Mouse (Mus musculus): ENCODE measurements at regions not wholly inside any gene's neighbourhood (a gene's known extent, or its start where the extent isn't known, plus 50 kb on each side); places are given as distances from the start of the nearest gene placed in this dataset.
"Not testable (repeated sequence)": the region's sequence is repeated elsewhere in the genome, so short reads cannot be mapped to it uniquely, and the experiment has no call there.

DNA sequence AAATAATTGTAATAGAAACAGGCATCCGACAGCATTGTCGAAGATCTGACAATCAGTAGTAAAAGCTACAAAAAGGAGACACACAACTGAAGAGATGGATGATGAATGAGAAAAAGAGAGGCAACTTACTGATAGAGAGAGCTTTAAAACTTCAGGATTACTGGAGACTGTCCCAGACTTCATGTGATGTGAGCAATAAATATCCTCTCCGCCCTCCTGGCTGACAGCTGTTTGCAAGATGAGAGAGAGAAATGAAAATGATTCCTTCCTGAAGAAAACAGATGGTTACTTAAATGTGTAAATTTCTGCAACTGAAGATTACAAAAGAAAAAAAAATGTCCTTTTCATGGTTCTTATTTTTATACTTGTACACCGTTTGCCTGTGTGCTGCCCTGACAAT is 306.7 kb upstream of the Ncam2 start:
- H3K27me3 ChIP-seq (ENCODE audit: control insufficient read depth, insufficient read depth, low read length), result no peaks in the 10 kb centered on the region
- no peak for DNase-seq (ENCODE audit: low spot score)
- H3K27ac ChIP-seq (ENCODE audit: low read depth, low read length), result no peak overlapping the region
- no peaks in the 10 kb centered on the region for H3K9me3 ChIP-seq (ENCODE audit: control insufficient read depth, low read length)
- 96% methylated on average over 4 of the region's 4 CpGs for WGBS
- no peak overlapping the region for H3K9ac ChIP-seq (ENCODE audit: low read length)
- no peak overlapping the region for H3K4me2 ChIP-seq (ENCODE audit: low read depth, low read length, severe bottlenecking)
- no peaks in the 10 kb centered on the region for H3K36me3 ChIP-seq (ENCODE audit: control insufficient read depth, insufficient read depth, low read length)
- H3K4me3 ChIP-seq (ENCODE audit: low read depth, low read length), result no peak overlapping the region
- no peaks in the 10 kb centered on the region for H3K4me1 ChIP-seq (replicated peaks; ENCODE audit: control insufficient read depth, insufficient read depth, low read length)
- ATAC-seq (replicated peaks; ENCODE audit: low FRiP score), result no peak

DNA sequence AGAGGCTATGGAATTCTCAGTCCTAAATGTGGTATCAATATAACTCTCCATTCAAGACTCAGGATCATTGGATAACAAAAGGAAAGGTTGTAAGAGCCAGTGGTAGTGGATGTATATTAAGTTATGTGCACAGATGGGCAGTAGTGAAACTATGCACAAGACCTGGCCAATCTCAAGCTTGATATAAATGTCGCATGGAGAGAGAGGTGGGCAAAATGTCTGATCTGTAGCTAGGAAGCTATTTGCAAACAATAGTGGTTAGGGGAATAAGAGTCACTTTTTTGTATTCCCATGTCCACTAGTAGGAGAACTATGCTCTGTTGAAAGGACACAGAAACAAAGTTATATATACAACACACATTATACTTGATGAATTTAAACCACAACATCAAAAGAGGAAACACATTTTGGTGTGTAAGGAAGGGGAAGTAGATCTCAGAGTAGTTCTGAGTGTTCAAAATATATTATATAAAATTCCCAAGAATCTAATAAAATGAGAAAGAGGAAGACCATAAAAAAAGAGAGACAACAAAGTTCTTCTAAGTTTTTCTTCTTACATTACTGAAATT is 279.7 kb upstream of the Ncam2 start:
- H3K4me2 ChIP-seq (ENCODE audit: low read depth, low read length, severe bottlenecking), result no peak overlapping the region
- 91% methylated on average over 1 of the region's 1 CpGs for WGBS
- H3K4me1 ChIP-seq (replicated peaks; ENCODE audit: control insufficient read depth, insufficient read depth, low read length), result no peaks in the 10 kb centered on the region
- H3K27me3 ChIP-seq (ENCODE audit: control insufficient read depth, insufficient read depth, low read length), result no peaks in the 10 kb centered on the region
- no peaks in the 10 kb centered on the region for H3K9me3 ChIP-seq (ENCODE audit: control insufficient read depth, low read length)
- ATAC-seq (replicated peaks; ENCODE audit: low FRiP score) (no peak), DNase-seq (ENCODE audit: low spot score) (no peak)
- H3K9ac ChIP-seq (ENCODE audit: low read length), result no peak overlapping the region
- no peak overlapping the region for H3K27ac ChIP-seq (ENCODE audit: low read depth, low read length)
- H3K4me3 ChIP-seq (ENCODE audit: low read depth, low read length), result no peak overlapping the region
- no peaks in the 10 kb centered on the region for H3K36me3 ChIP-seq (ENCODE audit: control insufficient read depth, insufficient read depth, low read length)

DNA sequence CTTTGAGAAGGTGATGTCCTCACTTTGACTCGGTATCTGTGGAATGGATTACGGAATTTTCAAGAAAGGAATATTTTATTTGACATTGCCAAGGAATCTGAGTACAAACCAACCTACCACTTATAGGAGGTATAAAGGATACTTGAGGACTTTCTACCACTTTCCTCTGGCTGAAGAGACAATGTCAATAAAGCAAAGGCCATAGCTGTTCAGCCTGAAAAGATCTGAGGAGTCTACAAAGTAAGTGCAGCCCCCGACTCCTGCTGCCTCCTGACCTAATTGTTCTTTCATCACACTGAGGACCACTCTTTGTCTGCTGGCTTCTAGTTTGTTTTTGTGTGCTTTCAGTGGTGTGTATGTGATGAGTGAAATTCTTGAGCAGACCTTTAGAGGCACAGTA is 269.5 kb upstream of the Ncam2 start:
- H3K9me3 ChIP-seq (ENCODE audit: control insufficient read depth, low read length), result no peaks in the 10 kb centered on the region
- H3K4me1 ChIP-seq (replicated peaks; ENCODE audit: control insufficient read depth, insufficient read depth, low read length), result no peaks in the 10 kb centered on the region
- no peaks in the 10 kb centered on the region for H3K36me3 ChIP-seq (ENCODE audit: control insufficient read depth, insufficient read depth, low read length)
- H3K4me2 ChIP-seq (ENCODE audit: low read depth, low read length, severe bottlenecking), result no peak overlapping the region
- no peaks in the 10 kb centered on the region for H3K27me3 ChIP-seq (ENCODE audit: control insufficient read depth, insufficient read depth, low read length)
- ATAC-seq (replicated peaks; ENCODE audit: low FRiP score), result no peak
- WGBS, result 65% methylated on average over 3 of the region's 3 CpGs
- H3K9ac ChIP-seq (ENCODE audit: low read length), result no peak overlapping the region
- no peak overlapping the region for H3K4me3 ChIP-seq (ENCODE audit: low read depth, low read length)
- H3K27ac ChIP-seq (ENCODE audit: low read depth, low read length), result no peak overlapping the region
- no peak for DNase-seq (ENCODE audit: low spot score)

DNA sequence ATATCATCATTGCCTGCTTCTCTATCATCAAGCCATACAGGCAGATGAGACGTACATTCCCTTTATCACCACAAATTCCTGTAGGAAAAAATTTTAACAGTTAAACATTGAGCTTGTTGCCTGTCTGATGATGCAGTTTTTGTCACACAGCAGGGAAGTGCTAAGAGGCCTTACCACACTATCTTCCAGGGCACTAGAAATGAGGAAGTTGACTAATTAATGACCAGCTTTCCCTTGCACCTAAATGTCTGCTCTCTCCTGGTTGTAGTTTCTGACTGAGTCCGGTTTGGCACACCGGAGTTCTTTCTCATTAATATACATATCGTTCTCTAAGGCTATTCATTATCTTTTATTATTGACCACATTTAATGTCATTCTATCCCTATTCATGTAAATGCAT is 269.0 kb upstream of the Ncam2 start:
- Histone ChIP-seq H3K9ac (ENCODE audit: low read length) (no peak overlapping the region), H3K36me3 (ENCODE audit: control insufficient read depth, insufficient read depth, low read length) (no peaks in the 10 kb centered on the region), H3K27ac (ENCODE audit: low read depth, low read length) (no peak overlapping the region), H3K4me2 (ENCODE audit: low read depth, low read length, severe bottlenecking) (no peak overlapping the region), H3K4me3 (ENCODE audit: low read depth, low read length) (no peak overlapping the region), H3K27me3 (ENCODE audit: control insufficient read depth, insufficient read depth, low read length) (no peaks in the 10 kb centered on the region), H3K4me1 (replicated peaks; ENCODE audit: control insufficient read depth, insufficient read depth, low read length) (no peaks in the 10 kb centered on the region), H3K9me3 (ENCODE audit: control insufficient read depth, low read length) (no peaks in the 10 kb centered on the region)
- DNase-seq (ENCODE audit: low spot score) (no peak), ATAC-seq (replicated peaks; ENCODE audit: low FRiP score) (no peak)
- 80% methylated on average over 4 of the region's 4 CpGs for WGBS

DNA sequence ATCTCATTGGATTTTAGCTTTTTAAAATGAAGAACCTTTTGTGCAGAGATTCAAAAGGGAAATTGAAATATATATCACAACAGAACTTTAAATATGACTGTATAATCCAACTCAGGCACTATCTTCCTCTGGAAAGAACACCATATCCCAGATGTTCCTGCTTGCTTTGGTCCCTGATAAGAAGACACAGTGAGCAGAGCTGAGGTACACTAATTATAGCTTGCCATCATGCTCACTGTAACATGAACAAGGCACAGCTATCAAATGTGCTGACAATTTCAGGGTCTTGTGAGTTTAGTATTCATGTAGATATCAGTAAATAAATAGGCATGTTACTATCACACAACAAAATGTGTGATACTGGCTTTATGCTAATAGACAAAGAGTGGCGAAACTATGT is 264.8 kb upstream of the Ncam2 start:
- Histone ChIP-seq H3K4me2 (ENCODE audit: low read depth, low read length, severe bottlenecking) (no peak overlapping the region), H3K27me3 (ENCODE audit: control insufficient read depth, insufficient read depth, low read length) (no peaks in the 10 kb centered on the region), H3K9ac (ENCODE audit: low read length) (no peak overlapping the region), H3K4me3 (ENCODE audit: low read depth, low read length) (no peak overlapping the region), H3K27ac (ENCODE audit: low read depth, low read length) (no peak overlapping the region), H3K36me3 (ENCODE audit: control insufficient read depth, insufficient read depth, low read length) (no peaks in the 10 kb centered on the region), H3K9me3 (ENCODE audit: control insufficient read depth, low read length) (no peaks in the 10 kb centered on the region), H3K4me1 (replicated peaks; ENCODE audit: control insufficient read depth, insufficient read depth, low read length) (no peaks in the 10 kb centered on the region)
- DNase-seq (ENCODE audit: low spot score) (no peak), ATAC-seq (replicated peaks; ENCODE audit: low FRiP score) (no peak)
- WGBS, result 97% methylated on average over 1 of the region's 1 CpGs

DNA sequence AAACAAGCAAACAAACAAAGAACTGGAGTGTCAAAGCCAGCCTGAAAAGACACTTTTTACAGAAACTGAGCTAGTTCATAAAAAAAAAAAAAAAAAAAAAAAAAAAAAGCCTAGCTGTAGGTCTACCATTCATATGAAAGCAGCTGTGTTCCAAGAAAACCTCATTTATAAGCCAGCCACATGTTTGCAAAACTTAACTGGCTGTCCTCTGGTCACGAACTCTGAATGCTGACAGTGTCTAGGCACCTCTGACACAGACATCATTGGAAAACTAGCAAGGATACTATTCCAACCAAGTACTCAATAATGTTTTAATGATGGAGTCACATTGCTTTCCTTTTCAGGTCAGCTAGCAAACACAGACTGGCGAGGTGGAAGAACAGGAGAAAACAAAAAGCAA is 238.4 kb upstream of the Ncam2 start:
- no peak overlapping the region for H3K4me3 ChIP-seq (ENCODE audit: low read depth, low read length)
- no peak overlapping the region for H3K4me2 ChIP-seq (ENCODE audit: low read depth, low read length, severe bottlenecking)
- H3K9ac ChIP-seq (ENCODE audit: low read length), result no peak overlapping the region
- DNase-seq (ENCODE audit: low spot score), result no peak
- H3K36me3 ChIP-seq (ENCODE audit: control insufficient read depth, insufficient read depth, low read length), result no peaks in the 10 kb centered on the region
- H3K4me1 ChIP-seq (replicated peaks; ENCODE audit: control insufficient read depth, insufficient read depth, low read length), result no peaks in the 10 kb centered on the region
- 59% methylated on average over 2 of the region's 2 CpGs for WGBS
- ATAC-seq (replicated peaks; ENCODE audit: low FRiP score), result no peak
- H3K27ac ChIP-seq (ENCODE audit: low read depth, low read length), result no peak overlapping the region
- no peaks in the 10 kb centered on the region for H3K9me3 ChIP-seq (ENCODE audit: control insufficient read depth, low read length)
- H3K27me3 ChIP-seq (ENCODE audit: control insufficient read depth, insufficient read depth, low read length), result no peaks in the 10 kb centered on the region

DNA sequence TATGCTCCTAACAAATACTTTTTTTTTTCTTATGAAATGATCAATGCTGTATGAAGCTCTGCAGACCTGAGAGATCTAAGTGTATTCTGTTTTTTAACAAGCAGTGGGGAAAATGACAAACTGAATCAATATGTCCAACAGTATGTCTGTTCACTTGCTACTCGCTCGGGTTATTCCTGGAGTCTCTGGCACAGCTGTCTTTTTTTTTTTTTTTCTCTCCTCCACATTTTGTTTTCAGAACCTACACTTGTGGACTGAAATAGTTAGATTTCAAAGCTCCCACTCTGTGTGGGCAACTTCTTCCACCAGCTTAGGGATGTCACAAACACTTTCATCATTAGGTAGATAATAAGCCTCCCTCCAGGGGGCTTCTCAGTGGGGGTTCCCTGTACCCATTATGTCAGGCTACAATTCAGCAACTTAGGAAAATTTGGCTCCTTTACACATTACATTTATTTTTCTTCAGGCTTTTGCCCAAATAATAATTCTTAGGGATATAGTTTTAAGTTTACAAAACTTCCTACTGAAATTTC is 218.9 kb upstream of the Ncam2 start:
- H3K27ac ChIP-seq (ENCODE audit: low read depth, low read length), result no peak overlapping the region
- WGBS, result 8% methylated on average over 2 of the region's 2 CpGs
- no peaks in the 10 kb centered on the region for H3K36me3 ChIP-seq (ENCODE audit: control insufficient read depth, insufficient read depth, low read length)
- H3K4me1 ChIP-seq (replicated peaks; ENCODE audit: control insufficient read depth, insufficient read depth, low read length), result no peaks in the 10 kb centered on the region
- ATAC-seq (replicated peaks; ENCODE audit: low FRiP score) (no peak), DNase-seq (ENCODE audit: low spot score) (no peak)
- no peak overlapping the region for H3K4me3 ChIP-seq (ENCODE audit: low read depth, low read length)
- H3K9me3 ChIP-seq (ENCODE audit: control insufficient read depth, low read length), result no peaks in the 10 kb centered on the region
- H3K4me2 ChIP-seq (ENCODE audit: low read depth, low read length, severe bottlenecking), result no peak overlapping the region
- H3K9ac ChIP-seq (ENCODE audit: low read length), result no peak overlapping the region
- no peaks in the 10 kb centered on the region for H3K27me3 ChIP-seq (ENCODE audit: control insufficient read depth, insufficient read depth, low read length)

DNA sequence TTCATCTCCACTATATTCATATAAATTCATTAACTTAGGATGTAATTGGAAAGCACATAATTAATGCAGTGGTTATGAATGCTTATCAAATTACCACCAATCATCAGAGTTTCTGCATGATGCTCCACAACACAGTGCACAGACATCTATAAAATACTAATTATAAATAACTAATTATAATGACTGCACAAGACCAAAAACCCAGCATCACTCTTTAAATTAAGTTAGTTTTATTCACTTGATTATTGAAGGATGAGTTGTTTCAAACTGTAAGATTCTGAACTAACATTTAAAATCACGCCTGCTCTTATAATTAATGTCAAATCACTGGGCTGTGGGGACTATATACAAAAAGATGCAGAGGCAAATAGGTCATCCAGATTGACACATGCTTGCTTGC is 212.7 kb upstream of the Ncam2 start:
- no peak for DNase-seq (ENCODE audit: low spot score)
- H3K4me2 ChIP-seq (ENCODE audit: low read depth, low read length, severe bottlenecking), result no peak overlapping the region
- H3K4me3 ChIP-seq (ENCODE audit: low read depth, low read length), result no peak overlapping the region
- 70% methylated on average over 1 of the region's 1 CpGs for WGBS
- no peak overlapping the region for H3K27ac ChIP-seq (ENCODE audit: low read depth, low read length)
- no peak for ATAC-seq (replicated peaks; ENCODE audit: low FRiP score)
- no peaks in the 10 kb centered on the region for H3K36me3 ChIP-seq (ENCODE audit: control insufficient read depth, insufficient read depth, low read length)
- no peaks in the 10 kb centered on the region for H3K9me3 ChIP-seq (ENCODE audit: control insufficient read depth, low read length)
- H3K27me3 ChIP-seq (ENCODE audit: control insufficient read depth, insufficient read depth, low read length), result no peaks in the 10 kb centered on the region
- H3K4me1 ChIP-seq (replicated peaks; ENCODE audit: control insufficient read depth, insufficient read depth, low read length), result no peaks in the 10 kb centered on the region
- H3K9ac ChIP-seq (ENCODE audit: low read length), result no peak overlapping the region

DNA sequence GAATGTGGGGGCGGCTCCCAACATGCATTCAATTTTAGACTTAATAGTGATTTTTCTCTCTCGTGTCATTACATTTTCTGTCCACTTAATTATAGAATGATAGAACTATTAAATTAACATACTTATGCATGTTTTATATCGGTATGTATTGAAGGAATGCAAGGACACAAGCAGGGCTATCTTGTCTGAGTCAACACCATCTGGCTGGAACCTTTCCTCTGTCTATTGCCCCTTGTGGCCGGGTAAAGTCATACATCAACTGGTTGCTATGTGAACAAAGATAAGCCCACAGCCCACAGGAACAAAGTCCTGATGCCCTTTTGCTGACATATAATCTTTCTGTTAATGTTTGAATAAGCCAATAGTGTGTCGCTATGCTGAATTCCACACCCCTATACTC is 163.7 kb upstream of the Ncam2 start:
- not testable (repeated sequence) for H3K4me1 ChIP-seq (replicated peaks; ENCODE audit: control insufficient read depth, insufficient read depth, low read length); H3K27ac ChIP-seq (ENCODE audit: low read depth, low read length); H3K4me3 ChIP-seq (ENCODE audit: low read depth, low read length); H3K4me2 ChIP-seq (ENCODE audit: low read depth, low read length, severe bottlenecking); H3K9me3 ChIP-seq (ENCODE audit: control insufficient read depth, low read length); H3K36me3 ChIP-seq (ENCODE audit: control insufficient read depth, insufficient read depth, low read length); H3K27me3 ChIP-seq (ENCODE audit: control insufficient read depth, insufficient read depth, low read length); H3K9ac ChIP-seq (ENCODE audit: low read length); DNase-seq (ENCODE audit: low spot score); ATAC-seq (replicated peaks; ENCODE audit: low FRiP score)
- WGBS, result 96% methylated on average over 5 of the region's 5 CpGs

All from forebrain, embryonic 11.5 days (tissue).